Mouse (Mus musculus): Measurements from ENCODE around the gene Cnnm3.
"Not testable (repeated sequence)": the region's sequence is repeated elsewhere in the genome, so short reads cannot be mapped to it uniquely, and the experiment has no call there.

Gene Cnnm3

GRCm38 (mm10) chr1:36535477-36536396 lies 24.1 kb downstream of the Cnnm3 start:
- DNase-seq (ENCODE audit: low spot score in 2 of 2), result peak in 1 of 2 experiments; percentile 66

- DNase-seq (ENCODE audit: low spot score in 2 of 2), result no peak
Observed at GRCm38 (mm10) chr1:36536397-36536728, 24.7 kb downstream of the Cnnm3 start.

GRCm38 (mm10) chr1:36536783-36537182 lies 25.1 kb downstream of the Cnnm3 start, which contains the start of gene Ankrd23:
Gene Ankrd23, minus strand, starts transcription at chr1:36536883.
- DNase-seq (ENCODE audit: low spot score in 2 of 2), result not testable (repeated sequence)

- no peak for DNase-seq (ENCODE audit: low spot score in 2 of 2)
Observed at GRCm38 (mm10) chr1:36538727-36539126, 27.1 kb downstream of the Cnnm3 start.

- peak in 1 of 2 experiments; percentile 65 for DNase-seq (ENCODE audit: low spot score in 2 of 2)
Observed at GRCm38 (mm10) chr1:36539186-36539585, 27.5 kb downstream of the Cnnm3 start, which contains the start of gene Gm42417. Gene Gm42417, minus strand, starts transcription at chr1:36539429.

GRCm38 (mm10) chr1:36540132-36540531 lies 28.5 kb downstream of the Cnnm3 start:
- no peak for DNase-seq (ENCODE audit: low spot score in 2 of 2)

GRCm38 (mm10) chr1:36540807-36541206 lies 29.1 kb downstream of the Cnnm3 start:
- DNase-seq (ENCODE audit: low spot score in 2 of 2), result no peak

- DNase-seq (ENCODE audit: low spot score in 2 of 2), result no peak
Observed at GRCm38 (mm10) chr1:36541844-36542243, 30.2 kb downstream of the Cnnm3 start.

- DNase-seq (ENCODE audit: low spot score in 2 of 2), result no peak
Observed at GRCm38 (mm10) chr1:36542925-36543324, 31.3 kb downstream of the Cnnm3 start.

- DNase-seq (ENCODE audit: low spot score in 2 of 2), result no peak
Observed at GRCm38 (mm10) chr1:36545382-36545781, 33.7 kb downstream of the Cnnm3 start.

- no peak for DNase-seq (ENCODE audit: low spot score in 2 of 2)
Observed at GRCm38 (mm10) chr1:36545845-36546600, 34.4 kb downstream of the Cnnm3 start.

- peak; percentile 95 to 98 for DNase-seq (ENCODE audit: low spot score in 2 of 2)
Observed at GRCm38 (mm10) chr1:36546888-36547471, 35.3 kb downstream of the Cnnm3 start, which contains the start of gene Ankrd39. Gene Ankrd39, minus strand, starts transcription at chr1:36547445.

- DNase-seq (ENCODE audit: low spot score in 2 of 2), result peak in 1 of 2 experiments; percentile 52
Observed at GRCm38 (mm10) chr1:36547981-36548598, 36.4 kb downstream of the Cnnm3 start.

GRCm38 (mm10) chr1:36548771-36549170 lies 37.1 kb downstream of the Cnnm3 start:
- no peak for DNase-seq (ENCODE audit: low spot score in 2 of 2)

GRCm38 (mm10) chr1:36549491-36549890 lies 37.8 kb downstream of the Cnnm3 start:
- no peak for DNase-seq (ENCODE audit: low spot score in 2 of 2)

GRCm38 (mm10) chr1:36550075-36550863 lies 38.6 kb downstream of the Cnnm3 start:
- DNase-seq (ENCODE audit: low spot score in 2 of 2), result no peak

- no peak for DNase-seq (ENCODE audit: low spot score in 2 of 2)
Observed at GRCm38 (mm10) chr1:36551904-36552303, 40.2 kb downstream of the Cnnm3 start.

GRCm38 (mm10) chr1:36552506-36552905 lies 40.8 kb downstream of the Cnnm3 start:
- DNase-seq (ENCODE audit: low spot score in 2 of 2), result no peak

GRCm38 (mm10) chr1:36554633-36555399 lies 43.1 kb downstream of the Cnnm3 start:
- no peak for DNase-seq (ENCODE audit: low spot score in 2 of 2)

- no peak for DNase-seq (ENCODE audit: low spot score in 2 of 2)
Observed at GRCm38 (mm10) chr1:36555798-36556395, 44.2 kb downstream of the Cnnm3 start.

Measured in urinary bladder, postnatal 36 days (tissue).